Mouse (Mus musculus) midbrain, embryonic 16.5 days (tissue): ENCODE measurements around the gene Ptrh2. TPM values are rescaled to one million over a fixed set of nuclear protein-coding genes. Genes with fewer than 3 reads are reported as not detected.

ENCODE experiments used
- ATAC-seq: fragments of 200-750 bp; cut with Nextera tagmentation; 2 replicates; pipeline ENCODE4 v1.8.0; 2017; ENCODE audit warnings: moderate TSS enrichment
- H3K27ac ChIP-seq: fragments of 300-500 bp; sonication (generic); 2 replicates; pipeline ENCODE4 v1.5.1; 2014; ENCODE audit warnings: mild to moderate bottlenecking, low read length, mixed read lengths
- H3K27me3 ChIP-seq: fragments of 300-500 bp; sonication (generic); 2 replicates; pipeline ENCODE4 v1.6.1; 2014; ENCODE audit warnings: low read depth, low read length, mixed read lengths; ENCODE audit not compliant: control insufficient read depth, insufficient read depth
- H3K36me3 ChIP-seq: fragments of 300-500 bp; sonication (generic); 2 replicates; pipeline ENCODE4 v1.6.1; 2014; ENCODE audit warnings: mild to moderate bottlenecking, low read length, moderate library complexity, mixed read lengths; ENCODE audit not compliant: control insufficient read depth, insufficient read depth
- H3K4me1 ChIP-seq: fragments of 300-500 bp; sonication (generic); 2 replicates; pipeline ENCODE4 v1.6.1; 2014; ENCODE audit warnings: mild to moderate bottlenecking, low read length, mixed read lengths; ENCODE audit not compliant: control insufficient read depth, insufficient read depth
- H3K4me2 ChIP-seq: fragments of 300-500 bp; sonication (generic); 2 replicates; pipeline ENCODE4 v1.6.1; 2014; ENCODE audit warnings: mild to moderate bottlenecking, low read length, mixed read lengths
- H3K4me3 ChIP-seq: fragments of 300-500 bp; sonication (generic); 2 replicates; pipeline ENCODE4 v1.5.1; 2014; ENCODE audit warnings: low read depth, mild to moderate bottlenecking, low read length, moderate library complexity, mixed read lengths
- H3K9ac ChIP-seq: fragments of 300-500 bp; sonication (generic); 2 replicates; pipeline ENCODE4 v1.6.1; 2014; ENCODE audit warnings: low read depth, low read length, mixed read lengths
- H3K9me3 ChIP-seq: fragments of 300-500 bp; sonication (generic); replicated peaks from 2 replicates; pipeline ENCODE4 v1.6.1; 2014; ENCODE audit warnings: mild to moderate bottlenecking, low read length, mixed read lengths; ENCODE audit not compliant: control insufficient read depth, poor library complexity, severe bottlenecking
- WGBS: fragments of 180-500 bp; shearing (Covaris S2); extraction: QIAGEN DNeasy Blood & Tissue Kit; methylation state at CpG from one replicate; pipeline ENCODE4 v1.1.7; 2014; 5-methylcytosine and 5-hydroxymethylcytosine counted together
- polyA plus RNA-seq: library from polyadenylated mRNA; unstranded; fragments of >200 nt; fragmentation: Nextera tagmentation; extraction: Ambion mirVana; gene quantifications from 2 replicates; pipeline ENCODE4 v1.2.1, GENCODE M21; 2015

The Ptrh2 gene
- polyA plus RNA-seq, 1 experiment from 2014 or later = 29.8 TPM

DNA sequence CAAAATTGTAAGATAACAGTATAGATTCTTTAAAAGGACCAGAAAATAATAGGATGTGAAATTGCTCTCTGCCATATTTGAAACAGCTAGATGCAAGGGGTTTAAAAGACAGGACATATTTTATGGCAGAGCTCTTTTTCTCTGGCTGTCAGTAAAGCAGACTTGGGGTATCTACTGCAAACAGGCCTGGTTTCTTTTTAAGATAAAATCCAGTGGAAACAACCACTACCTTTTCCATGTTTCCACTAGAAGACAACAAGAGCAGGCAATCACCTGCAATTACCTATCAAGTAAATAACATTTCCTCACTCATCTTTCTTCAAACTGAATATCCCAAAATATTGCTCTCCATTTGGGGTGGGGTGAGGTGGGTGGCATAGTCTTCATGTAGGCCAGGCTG lies 19.8 kb upstream of the Ptrh2 start:
- Histone ChIP-seq H3K36me3 (peaks cover 4% of the 10 kb centered on the region), H3K27ac (no peak overlapping the region), H3K4me2 (no peak overlapping the region), H3K9ac (no peak overlapping the region), H3K9me3 (no peaks in the 10 kb centered on the region), H3K4me1 (no peaks in the 10 kb centered on the region), H3K4me3 (no peak overlapping the region), H3K27me3 (no peaks in the 10 kb centered on the region)
- ATAC-seq = no peak

GRCm38 (mm10) chr11:86664406-86664805 lies 19.4 kb upstream of the Ptrh2 start:
- Histone ChIP-seq H3K4me2 (no peak overlapping the region), H3K9me3 (no peaks in the 10 kb centered on the region), H3K9ac (no peak overlapping the region), H3K4me1 (no peaks in the 10 kb centered on the region), H3K27me3 (no peaks in the 10 kb centered on the region), H3K36me3 (peaks cover 4% of the 10 kb centered on the region), H3K27ac (no peak overlapping the region), H3K4me3 (no peak overlapping the region)
- 92% methylated on average over 3 of the region's 3 CpGs for WGBS
- ATAC-seq = no peak

GRCm38 (mm10) chr11:86667553-86667952 lies 16.2 kb upstream of the Ptrh2 start:
- 96% methylated on average over 2 of the region's 2 CpGs for WGBS
- no peak overlapping the region for H3K27ac ChIP-seq
- H3K4me2 ChIP-seq = no peak overlapping the region
- no peaks in the 10 kb centered on the region for H3K27me3 ChIP-seq
- H3K36me3 ChIP-seq = peaks cover 4% of the 10 kb centered on the region
- no peak overlapping the region for H3K9ac ChIP-seq
- no peak for ATAC-seq
- H3K9me3 ChIP-seq = no peaks in the 10 kb centered on the region
- H3K4me3 ChIP-seq = no peak overlapping the region
- H3K4me1 ChIP-seq = 0 out of 2 replicates have a peak, but pooled peaks cover 2% of the 10 kb centered on the region

- H3K27me3 ChIP-seq = no peaks in the 10 kb centered on the region
- 93% methylated on average over 3 of the region's 3 CpGs for WGBS
- H3K9me3 ChIP-seq = no peaks in the 10 kb centered on the region
- 0 out of 2 replicates have a peak, but pooled peaks cover 2% of the 10 kb centered on the region for H3K4me1 ChIP-seq
- no peak overlapping the region for H3K27ac ChIP-seq
- no peak overlapping the region for H3K9ac ChIP-seq
- no peak overlapping the region for H3K4me3 ChIP-seq
- ATAC-seq = no peak
- peaks cover 4% of the 10 kb centered on the region for H3K36me3 ChIP-seq
- no peak overlapping the region for H3K4me2 ChIP-seq
Measured at GRCm38 (mm10) chr11:86668169-86668568, 15.6 kb upstream of the Ptrh2 start.

DNA sequence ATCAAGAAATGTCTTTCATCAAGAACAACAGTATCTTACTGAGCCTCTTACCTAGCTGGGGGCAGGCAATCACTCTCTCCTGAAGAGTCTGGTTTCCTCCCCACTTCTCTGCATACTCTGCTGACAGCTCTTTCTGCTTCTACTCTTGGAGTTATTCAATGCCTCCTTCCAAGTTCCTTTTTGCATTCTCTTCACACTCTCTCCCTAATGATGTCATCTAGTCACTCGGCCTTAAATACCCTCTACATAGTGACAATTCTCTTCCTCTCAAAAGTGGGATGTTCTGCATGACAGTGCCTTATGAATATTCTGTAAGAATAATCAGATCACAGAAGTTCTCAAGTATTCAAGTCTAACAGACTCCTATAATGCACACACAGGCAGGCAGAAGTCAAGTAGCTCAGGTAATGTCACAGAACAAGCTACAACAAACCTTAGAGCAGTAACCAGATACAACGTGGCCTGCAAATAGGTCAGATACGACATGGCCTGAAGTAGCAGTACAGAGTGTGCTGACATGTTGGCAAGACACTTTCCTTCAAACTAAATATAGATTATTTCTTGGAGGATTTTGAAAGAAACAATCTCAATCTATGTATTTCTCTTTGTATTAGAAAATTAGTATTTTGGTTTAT lies 12.6 kb upstream of the Ptrh2 start:
- no peaks in the 10 kb centered on the region for H3K27me3 ChIP-seq
- WGBS = 64% methylated on average over 3 of the region's 3 CpGs
- no peak overlapping the region for H3K4me3 ChIP-seq
- H3K27ac ChIP-seq = no peak overlapping the region
- no peak for ATAC-seq
- 0 out of 2 replicates have a peak, but pooled peaks cover 2% of the 10 kb centered on the region for H3K4me1 ChIP-seq
- H3K4me2 ChIP-seq = no peak overlapping the region
- no peaks in the 10 kb centered on the region for H3K36me3 ChIP-seq
- H3K9ac ChIP-seq = no peak overlapping the region
- no peaks in the 10 kb centered on the region for H3K9me3 ChIP-seq

- Histone ChIP-seq H3K27ac (no peak overlapping the region), H3K4me2 (no peak overlapping the region), H3K36me3 (no peaks in the 10 kb centered on the region), H3K9me3 (no peaks in the 10 kb centered on the region), H3K9ac (no peak overlapping the region), H3K4me1 (0 out of 2 replicates have a peak, but pooled peaks cover 2% of the 10 kb centered on the region), H3K4me3 (no peak overlapping the region), H3K27me3 (no peaks in the 10 kb centered on the region)
- 80% methylated on average over 3 of the region's 3 CpGs for WGBS
- no peak for ATAC-seq
Measured at GRCm38 (mm10) chr11:86672772-86673171, 11.0 kb upstream of the Ptrh2 start.

DNA sequence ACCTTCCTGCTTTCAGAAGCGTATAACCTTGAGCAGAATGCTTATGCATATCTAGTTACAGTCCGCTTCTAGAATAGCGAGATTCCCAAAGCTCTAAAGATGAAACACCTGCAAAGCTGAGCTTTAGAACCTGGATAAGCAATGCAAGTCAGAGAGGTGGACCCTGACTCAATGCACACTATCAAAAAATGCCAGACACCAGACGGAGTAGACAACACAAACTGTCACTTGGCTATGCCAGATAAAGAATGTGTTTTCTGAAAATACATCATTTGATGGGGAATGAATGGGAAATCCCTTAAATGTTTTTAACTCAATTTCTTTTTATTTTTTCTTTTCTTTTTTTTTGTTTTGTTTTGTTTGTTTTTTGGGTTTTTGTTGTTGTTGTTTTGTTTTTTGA lies 8.3 kb upstream of the Ptrh2 start:
- no peaks in the 10 kb centered on the region for H3K36me3 ChIP-seq
- no peak overlapping the region for H3K9ac ChIP-seq
- H3K4me1 ChIP-seq = 0 out of 2 replicates have a peak, but pooled peaks cover 2% of the 10 kb centered on the region
- no peak overlapping the region for H3K27ac ChIP-seq
- ATAC-seq = no peak
- 91% methylated on average over 4 of the region's 4 CpGs for WGBS
- no peaks in the 10 kb centered on the region for H3K9me3 ChIP-seq
- no peak overlapping the region for H3K4me3 ChIP-seq
- no peaks in the 10 kb centered on the region for H3K27me3 ChIP-seq
- no peak overlapping the region for H3K4me2 ChIP-seq

GRCm38 (mm10) chr11:86678957-86679356 lies 4.8 kb upstream of the Ptrh2 start:
- Histone ChIP-seq H3K9me3 (no peaks in the 10 kb centered on the region), H3K4me3 (no peak overlapping the region), H3K4me2 (no peak overlapping the region), H3K4me1 (peaks cover 14% of the 10 kb centered on the region), H3K27me3 (no peaks in the 10 kb centered on the region), H3K27ac (no peak overlapping the region), H3K36me3 (no peaks in the 10 kb centered on the region), H3K9ac (no peak overlapping the region)
- ATAC-seq = no peak
- 27% methylated on average over 5 of the region's 5 CpGs for WGBS

DNA sequence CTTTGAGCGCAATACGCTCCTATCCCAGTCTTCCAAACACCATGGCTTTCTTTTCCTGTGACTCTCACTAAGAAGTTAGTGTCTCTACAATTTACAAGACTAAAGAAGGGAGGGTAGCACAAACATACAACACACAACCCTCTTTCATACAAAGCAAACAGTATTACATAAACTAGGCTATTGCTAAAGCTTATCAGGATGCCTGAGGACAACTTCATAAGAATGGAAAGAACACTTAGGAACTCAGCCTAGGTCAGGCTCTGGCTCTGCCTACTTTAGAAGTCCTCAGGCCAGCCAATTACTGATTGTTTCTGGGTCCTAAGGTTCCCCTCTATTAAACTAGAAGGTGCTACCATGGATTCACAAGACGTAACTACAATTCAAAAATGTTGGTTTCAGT lies 3.1 kb upstream of the Ptrh2 start:
- H3K4me1 ChIP-seq = peaks cover 25% of the 10 kb centered on the region
- H3K27ac ChIP-seq = no peak overlapping the region
- no peak overlapping the region for H3K4me3 ChIP-seq
- ATAC-seq = no peak
- no peak overlapping the region for H3K9ac ChIP-seq
- H3K4me2 ChIP-seq = no peak overlapping the region
- 92% methylated on average over 3 of the region's 3 CpGs for WGBS
- H3K27me3 ChIP-seq = no peaks in the 10 kb centered on the region
- H3K9me3 ChIP-seq = no peaks in the 10 kb centered on the region
- H3K36me3 ChIP-seq = no peaks in the 10 kb centered on the region
